Mouse (Mus musculus): ENCODE data around the gene Stard7.

- TF ChIP-seq CTCF (IDR thresholded peaks at IDR 0.05; ENCODE audit: low read depth, low read length) (no peak), GATA1 (IDR thresholded peaks at IDR 0.05; ENCODE audit: borderline replicate concordance, low read length) (no peak)
These were observed 76.3 kb downstream of the Stard7 start for GRCm38 (mm10) chr2:127346334-127346733.
